Mouse (Mus musculus): ENCODE measurements around the gene Cdh3.

Cdh3 gene

GRCm38 (mm10) chr8:106510365-106510975 lies at the start of gene Cdh3:
Gene Cdh3 (plus strand): TSS chr8:106510891.
- no peak for DNase-seq (ENCODE audit: low spot score)

GRCm38 (mm10) chr8:106462131-106462530 lies 48.6 kb upstream of the Cdh3 start:
- DNase-seq (ENCODE audit: low spot score): no peak

DNA sequence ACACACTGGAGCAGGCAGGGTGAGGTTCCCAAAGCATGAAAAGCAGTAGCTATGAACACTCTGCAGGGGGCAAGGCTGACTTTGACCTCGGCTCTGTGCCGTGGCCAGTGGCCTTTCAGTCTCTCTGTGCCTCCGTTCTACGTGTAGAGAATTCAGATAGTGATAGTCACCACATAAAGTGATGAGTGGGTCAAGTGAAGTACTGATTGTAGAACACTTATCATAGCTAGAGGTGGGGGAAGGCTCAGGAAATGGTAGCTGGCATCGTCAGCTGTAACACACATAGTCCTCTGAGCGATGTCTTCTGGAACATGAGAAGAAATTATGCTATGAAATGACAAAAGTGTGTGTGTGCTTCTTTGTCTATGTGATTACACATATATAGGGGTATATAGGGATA lies 46.9 kb upstream of the Cdh3 start:
- DNase-seq (ENCODE audit: low spot score): no peak

DNA sequence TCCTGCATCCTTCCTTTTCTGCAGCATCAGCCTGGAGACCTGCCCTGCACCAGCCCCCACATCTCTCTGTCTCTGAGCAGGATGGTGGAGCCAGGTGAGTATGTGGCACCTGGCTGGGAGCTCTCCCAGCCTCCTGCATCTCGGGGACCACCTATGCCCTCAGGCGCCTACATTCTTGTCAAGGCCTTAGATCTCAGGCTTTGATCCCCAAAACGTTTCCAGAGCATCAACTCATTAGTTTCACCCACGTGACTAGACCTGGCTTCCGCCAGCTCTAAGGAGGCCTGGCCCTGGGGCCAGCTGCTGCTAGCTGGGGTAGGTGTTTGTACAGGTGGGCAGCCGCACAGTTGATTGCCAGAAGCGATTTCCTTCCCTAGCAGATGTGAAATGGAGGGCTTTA lies 41.2 kb upstream of the Cdh3 start:
- no peak for DNase-seq (ENCODE audit: low spot score)

- no peak for DNase-seq (ENCODE audit: low spot score)
Measured at GRCm38 (mm10) chr8:106474001-106474400, 36.7 kb upstream of the Cdh3 start.

DNA sequence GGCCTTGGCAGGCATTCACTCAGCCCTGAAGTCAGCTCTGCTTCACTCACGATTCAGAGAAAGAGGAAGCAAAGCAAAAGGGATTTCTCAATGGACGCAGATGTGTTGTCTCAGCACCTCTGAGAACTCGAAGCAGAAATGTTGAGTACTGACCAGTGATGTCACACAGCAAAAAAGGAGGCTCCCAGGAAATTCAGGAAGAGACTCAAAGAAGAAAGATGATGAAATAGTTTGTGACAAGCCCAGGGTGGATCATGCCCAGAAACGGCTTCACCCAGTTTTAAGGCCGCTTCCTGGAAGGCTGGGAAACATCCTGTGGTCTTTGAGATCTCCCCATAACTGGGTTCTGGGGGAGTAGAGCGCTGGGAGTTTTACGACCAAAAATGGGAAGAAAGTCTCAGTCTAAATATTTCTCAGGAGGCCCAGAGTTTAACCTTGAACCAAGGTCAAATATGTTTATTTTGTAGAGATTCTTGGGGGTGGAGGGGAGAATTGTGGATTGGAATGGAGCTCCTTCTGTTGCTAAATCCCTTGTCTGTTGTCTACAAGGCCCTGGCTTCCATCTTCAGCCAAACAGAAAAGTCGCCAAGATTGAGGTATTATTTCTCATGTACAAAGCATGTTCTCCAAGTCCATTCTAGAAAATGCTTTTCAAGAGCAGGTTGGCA lies 10.5 kb upstream of the Cdh3 start, which contains the start of gene 6030452D12Rik:
6030452D12Rik (plus strand) TSS at position 505 of the 668 bp plus-strand sequence.
- no peak for DNase-seq (ENCODE audit: low spot score)

GRCm38 (mm10) chr8:106504241-106504640 lies 6.5 kb upstream of the Cdh3 start:
- no peak for DNase-seq (ENCODE audit: low spot score)

DNA sequence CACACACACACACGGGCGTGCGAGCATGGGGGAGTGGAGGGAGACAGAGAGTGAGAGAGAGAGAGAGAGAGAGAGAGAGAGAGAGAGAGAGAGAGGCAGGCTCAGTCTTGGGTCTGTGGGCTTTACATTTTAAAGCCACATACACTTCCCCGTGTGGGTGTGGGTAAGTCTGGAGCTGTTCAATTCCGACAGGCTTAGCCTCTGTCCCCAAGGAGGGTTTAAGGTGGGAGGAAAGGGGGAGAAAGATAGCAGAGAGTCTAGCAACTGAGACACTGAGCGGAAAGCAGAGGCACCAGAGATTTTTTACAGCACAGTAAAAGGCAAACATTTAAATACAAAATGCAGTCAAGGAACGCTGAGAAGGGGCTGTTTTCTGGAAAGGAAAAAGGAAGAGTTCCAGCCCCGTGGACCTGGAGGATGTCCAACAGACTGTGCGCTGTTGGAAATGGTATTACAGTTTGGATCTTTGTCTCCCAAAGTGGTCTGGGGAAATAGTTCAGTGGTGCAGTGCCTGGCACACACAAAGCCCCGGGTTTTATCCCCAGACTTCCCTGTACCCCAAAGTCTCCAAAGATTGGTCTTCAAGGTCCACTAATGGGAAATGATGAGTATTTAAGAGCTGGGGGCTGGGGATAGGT lies 5.2 kb upstream of the Cdh3 start:
- no peak for DNase-seq (ENCODE audit: low spot score)

GRCm38 (mm10) chr8:106506106-106506505 lies 4.6 kb upstream of the Cdh3 start:
- no peak for DNase-seq (ENCODE audit: low spot score)

GRCm38 (mm10) chr8:106507761-106508331 lies 2.8 kb upstream of the Cdh3 start:
- DNase-seq (ENCODE audit: low spot score): no peak

DNA sequence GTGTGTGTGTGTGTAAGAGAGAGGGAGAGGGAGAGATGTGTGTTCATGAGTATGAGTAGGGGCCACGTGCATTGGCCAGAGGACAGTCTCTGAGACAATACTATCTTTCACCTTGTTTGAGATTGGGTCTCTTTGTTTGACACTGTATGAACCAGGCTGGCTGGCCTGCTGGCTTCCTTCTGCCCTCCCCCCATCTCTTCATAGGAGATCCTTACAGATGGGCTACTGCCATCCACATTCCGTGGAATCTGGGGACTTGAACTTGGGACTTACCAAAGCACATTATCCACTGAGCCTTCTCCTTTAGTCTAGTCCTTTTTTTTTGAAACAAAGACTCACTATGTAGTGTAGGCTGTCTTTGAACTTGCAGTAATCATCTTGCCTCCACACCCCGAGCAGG lies 2.2 kb upstream of the Cdh3 start:
- DNase-seq (ENCODE audit: low spot score): no peak

DNA sequence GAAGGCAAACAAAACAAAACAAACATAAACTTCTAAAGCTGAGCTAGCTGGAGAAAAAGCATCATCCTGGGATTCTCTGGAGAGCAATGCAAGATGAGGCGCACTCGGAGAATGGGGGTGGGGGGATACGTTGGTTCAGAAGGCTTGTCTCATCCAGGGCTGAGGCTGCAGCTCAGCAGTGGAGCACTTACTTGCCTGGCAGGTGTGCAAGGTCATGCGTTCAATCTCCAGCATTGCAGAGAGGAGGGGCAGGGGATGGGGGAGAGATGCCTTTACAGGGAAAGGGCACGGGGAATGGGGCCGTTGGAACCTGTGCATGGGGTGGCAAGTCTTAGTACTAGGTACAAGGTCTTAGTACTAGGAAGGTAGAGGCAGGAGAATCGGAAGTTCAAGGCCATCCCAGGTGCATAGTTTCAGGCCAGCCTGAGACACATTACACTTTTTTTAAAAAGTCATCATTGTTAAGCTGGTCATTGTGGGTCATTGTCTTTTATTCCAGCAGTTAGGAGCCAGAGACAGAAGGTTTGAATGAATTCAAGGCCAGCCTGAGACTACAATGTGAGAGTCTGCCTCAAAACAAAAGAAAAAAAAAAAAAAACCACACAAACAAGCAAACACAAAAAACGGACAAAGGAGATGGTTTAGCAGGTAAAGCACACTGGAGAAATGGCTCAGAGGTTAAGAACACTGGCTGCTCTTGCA lies 1.5 kb upstream of the Cdh3 start:
- DNase-seq (ENCODE audit: low spot score): no peak

- no peak for DNase-seq (ENCODE audit: low spot score)
Measured at GRCm38 (mm10) chr8:106511065-106511501, 392 bp downstream of the Cdh3 start.

DNA sequence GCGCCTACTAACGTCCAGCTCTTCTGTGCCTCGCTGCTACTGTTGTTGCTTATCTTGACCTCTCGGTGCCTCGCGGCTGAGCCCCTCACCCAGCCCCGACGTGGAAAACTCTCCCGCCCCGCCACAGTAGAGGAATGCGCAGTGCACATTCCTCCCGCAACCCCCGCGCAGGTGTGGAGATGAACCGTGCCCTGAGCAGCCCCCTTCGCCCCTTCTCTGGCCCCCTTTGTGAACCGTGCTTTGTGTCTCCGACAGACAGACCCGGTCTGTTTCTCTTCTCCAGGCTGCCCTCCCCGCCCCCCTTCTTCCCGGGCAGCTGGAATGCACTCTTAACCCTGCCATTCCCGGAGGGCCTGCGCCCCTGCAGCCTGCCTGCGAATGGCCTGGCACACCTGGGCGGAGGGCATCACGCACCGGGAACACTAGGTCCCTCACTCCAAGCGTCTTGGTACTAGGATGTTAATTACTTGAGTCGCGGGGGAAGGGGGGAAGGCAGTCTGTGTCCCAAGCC lies 895 bp downstream of the Cdh3 start:
- no peak for DNase-seq (ENCODE audit: low spot score)

DNA sequence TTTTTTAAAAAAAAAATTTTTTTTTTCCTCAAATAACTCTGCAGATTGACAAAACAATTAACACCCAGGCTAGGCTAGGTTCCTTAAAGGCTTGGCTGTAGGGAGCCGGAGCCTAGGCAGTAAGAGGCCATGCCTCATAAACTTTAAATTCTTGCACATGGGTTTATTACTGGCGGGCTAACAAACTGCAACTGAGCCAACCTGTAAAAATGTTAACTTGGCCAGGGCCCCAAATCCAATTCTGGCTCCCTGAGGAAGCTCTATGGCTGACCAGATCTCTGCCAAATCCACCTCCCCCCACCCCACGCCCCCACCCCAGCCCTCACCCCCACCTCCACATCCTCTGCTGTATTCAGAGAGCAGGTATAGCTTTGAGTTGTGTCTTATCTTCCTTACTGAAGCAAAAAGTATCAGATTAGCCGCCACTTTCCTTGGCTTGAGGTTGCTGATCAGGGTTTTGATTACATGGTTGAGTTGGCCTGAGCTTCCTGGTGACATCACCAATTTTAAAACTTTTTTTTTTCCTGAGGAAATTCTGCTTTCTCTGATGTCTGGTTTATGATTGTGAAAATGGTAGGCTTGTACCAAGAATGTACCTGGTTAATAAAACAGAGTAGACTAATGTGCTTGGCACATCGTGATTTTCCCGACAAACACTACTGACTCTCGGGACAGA lies 1.9 kb downstream of the Cdh3 start:
- no peak for DNase-seq (ENCODE audit: low spot score)

- no peak for DNase-seq (ENCODE audit: low spot score)
Measured at GRCm38 (mm10) chr8:106515946-106516479, 5.3 kb downstream of the Cdh3 start.

DNA sequence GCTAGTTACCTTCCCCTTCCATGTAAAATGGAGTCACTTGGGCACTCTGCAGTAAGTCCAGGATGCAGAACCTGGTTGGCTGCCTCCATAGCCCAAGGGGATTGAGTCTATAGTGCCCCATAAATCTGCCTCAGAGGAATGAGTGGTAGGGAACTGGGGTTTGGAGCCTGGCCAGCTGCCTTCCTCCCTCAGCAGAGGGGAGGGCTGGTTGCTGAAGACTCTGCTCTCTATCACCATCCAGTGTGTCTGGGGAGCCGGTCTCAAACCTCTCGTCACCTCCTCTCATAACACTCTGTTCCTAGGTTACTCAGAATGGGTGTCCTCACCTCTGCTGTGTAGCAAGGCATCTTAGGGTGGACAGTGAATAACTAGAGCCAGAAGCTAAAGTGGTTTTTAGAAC lies 5.9 kb downstream of the Cdh3 start:
- no peak for DNase-seq (ENCODE audit: low spot score)

DNA sequence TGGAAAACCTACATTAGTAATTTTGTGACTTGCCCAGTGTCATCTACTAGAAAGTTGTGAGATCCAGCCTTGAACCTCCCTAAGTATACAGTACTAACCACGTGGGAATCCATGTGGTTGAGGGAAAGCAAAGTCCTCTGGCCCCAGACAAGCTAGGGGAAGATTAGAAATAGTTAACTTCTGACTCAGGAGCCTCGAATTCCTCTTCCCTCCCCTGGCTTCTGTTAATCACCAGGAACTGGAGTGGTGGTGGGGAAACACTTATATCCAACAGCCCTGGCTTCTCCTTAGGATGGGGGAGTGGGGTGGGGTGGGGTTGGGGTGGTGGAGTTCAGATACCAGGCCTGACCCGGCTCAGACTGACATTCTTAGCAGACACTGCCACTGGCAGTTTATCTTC lies 8.1 kb downstream of the Cdh3 start:
- no peak for DNase-seq (ENCODE audit: low spot score)

DNA sequence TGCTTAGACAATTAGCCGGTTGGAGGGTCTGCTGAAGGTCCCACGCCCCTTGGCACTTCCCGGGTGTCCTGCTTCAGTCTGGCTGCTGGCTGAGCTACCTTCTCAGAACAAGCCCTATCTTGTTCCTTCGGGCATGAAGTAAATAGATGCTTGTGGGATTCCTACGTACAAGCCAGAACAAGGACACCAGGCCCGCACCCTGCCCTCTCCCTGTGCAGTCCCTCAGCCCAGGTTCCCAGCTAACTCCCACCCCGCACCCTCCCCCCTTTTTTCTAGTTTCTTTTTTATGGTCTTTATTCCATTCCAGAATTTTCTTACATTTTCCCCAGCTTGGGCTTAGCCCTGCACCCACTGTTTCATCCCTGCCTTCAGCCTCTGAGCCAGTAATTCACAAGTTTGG lies 9.9 kb downstream of the Cdh3 start:
- DNase-seq (ENCODE audit: low spot score): no peak

DNA sequence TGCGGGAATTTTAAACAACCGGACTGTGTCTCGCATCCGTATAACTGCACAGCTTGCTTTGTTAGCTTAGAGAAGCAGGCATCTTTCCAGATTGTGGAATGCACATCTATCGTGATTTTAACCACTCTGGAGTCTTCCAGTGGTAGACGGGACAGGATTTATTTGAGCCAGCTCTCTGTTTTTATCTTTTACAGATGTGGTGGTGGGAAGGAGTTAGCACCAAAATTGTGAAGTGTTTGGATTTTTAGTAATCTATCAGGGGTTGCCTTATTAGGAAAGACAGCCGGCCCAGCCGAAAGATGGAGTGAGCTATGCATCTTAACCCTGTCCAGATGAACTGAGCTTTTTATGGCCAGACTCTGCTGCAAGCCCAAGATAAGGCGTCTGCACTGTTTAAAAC lies 11.2 kb downstream of the Cdh3 start:
- DNase-seq (ENCODE audit: low spot score): no peak

- DNase-seq (ENCODE audit: low spot score): no peak
Measured at GRCm38 (mm10) chr8:106526725-106527124, 16.0 kb downstream of the Cdh3 start.
